Mouse (Mus musculus) stomach, postnatal 0 days (tissue): Measurements from ENCODE around the gene Ap4s1. TPM values are rescaled to one million over a fixed set of nuclear protein-coding genes. Genes with fewer than 3 reads are reported as not detected.
"Not testable (repeated sequence)": the region's sequence is repeated elsewhere in the genome, so short reads cannot be mapped to it uniquely, and the experiment has no call there.

Experiments
- ATAC-seq: fragments of 200-750 bp; cut with Nextera tagmentation; 2 replicates; pipeline ENCODE4 v1.8.0; 2017; ENCODE audit not compliant: low FRiP score, low TSS enrichment
- DNase-seq: peaks from one replicate; pipeline ENCODE4 v3.0.0-alpha.2; 2016; ENCODE audit warnings: low spot score
- H3K27ac ChIP-seq: fragments of 300-500 bp; sonication (generic); replicated peaks from 2 replicates; pipeline ENCODE4 v1.5.1; 2014; ENCODE audit warnings: mild to moderate bottlenecking, control low read depth
- H3K27me3 ChIP-seq: fragments of 300-500 bp; sonication (generic); 2 replicates; pipeline ENCODE4 v1.6.1; 2014; ENCODE audit warnings: low read length; ENCODE audit not compliant: control insufficient read depth, insufficient read depth
- H3K36me3 ChIP-seq: fragments of 300-500 bp; sonication (generic); 2 replicates; pipeline ENCODE4 v1.6.1; 2014; ENCODE audit warnings: low read length, mixed read lengths; ENCODE audit not compliant: control insufficient read depth, insufficient read depth
- H3K4me1 ChIP-seq: fragments of 300-500 bp; sonication (generic); replicated peaks from 2 replicates; pipeline ENCODE4 v1.6.1; 2014; ENCODE audit warnings: antibody characterized with exemption; ENCODE audit not compliant: control insufficient read depth, insufficient read depth
- H3K4me2 ChIP-seq: fragments of 300-500 bp; sonication (generic); replicated peaks from 2 replicates; pipeline ENCODE4 v1.6.1; 2014; ENCODE audit warnings: low read depth, mild to moderate bottlenecking, control low read depth, moderate library complexity
- H3K4me3 ChIP-seq: fragments of 300-500 bp; sonication (generic); 2 replicates; pipeline ENCODE4 v1.5.1; 2014; ENCODE audit warnings: low read depth, low read length, control low read depth
- H3K9ac ChIP-seq: fragments of 300-500 bp; sonication (generic); 2 replicates; pipeline ENCODE4 v1.6.1; 2014; ENCODE audit warnings: mild to moderate bottlenecking, low read length, control low read depth, mixed read lengths
- H3K9me3 ChIP-seq: fragments of 300-500 bp; sonication (generic); 2 replicates; pipeline ENCODE4 v1.6.1; 2016; ENCODE audit warnings: low read length; ENCODE audit not compliant: control insufficient read depth
- CTCF ChIP-seq: IDR thresholded peaks from 2 replicates; pipeline ENCODE4 v1.5.1; 2016; ENCODE audit warnings: antibody characterized with exemption, low read depth, mild to moderate bottlenecking, moderate library complexity
- EP300 ChIP-seq: optimal IDR thresholded peaks from 2 replicates; pipeline ENCODE3; 2016; ENCODE audit warnings: antibody characterized with exemption
- WGBS: fragments of 180-500 bp; shearing (Covaris S2); extraction: QIAGEN DNeasy Blood & Tissue Kit; methylation state at CpG from one replicate; pipeline ENCODE4 v1.1.7; 2014; 5-methylcytosine and 5-hydroxymethylcytosine counted together
- polyA plus RNA-seq: library from polyadenylated mRNA; unstranded; fragments of >200 nt; fragmentation: Nextera tagmentation; extraction: Ambion mirVana; gene quantifications from 2 replicates; pipeline ENCODE4 v1.2.1, GENCODE M21; 2015

The Ap4s1 gene
- polyA plus RNA-seq, 1 experiment from 2014 or later: 28.8 TPM

- Histone ChIP-seq H3K9ac (peak within 1 kb of the TSS; percentile 99), H3K27ac (peak within 1 kb of the TSS; percentile 100), H3K9me3 (no peaks in the 10 kb centered on the region), H3K36me3 (no peaks in the 10 kb centered on the region), H3K4me1 (no peaks in the 10 kb centered on the region), H3K4me3 (peak within 1 kb of the TSS; percentile 100), H3K27me3 (no peaks in the 10 kb centered on the region), H3K4me2 (peak within 1 kb of the TSS; percentile 53)
- DNase-seq (peak; percentile 98), ATAC-seq (peak; percentile 96)
- WGBS: 0% methylated on average over 31 of the region's 56 CpGs
- TF ChIP-seq CTCF: no peak; the same call in 1 of the 2 replicates
- peak; percentile 79 for TF ChIP-seq EP300
Measured at GRCm38 (mm10) chr12:51691845-51692632, 1.2 kb downstream of the Ap4s1 start, which contains the start of gene Strn3. Gene Strn3, minus strand, starts transcription at chr12:51691897.

- DNase-seq, H3K4me1 ChIP-seq, H3K36me3 ChIP-seq, ATAC-seq, H3K27me3 ChIP-seq, H3K9ac ChIP-seq, H3K9me3 ChIP-seq: not testable (repeated sequence)
- peak overlapping the region; percentile 35; the same call in 1 of the 2 replicates for H3K27ac ChIP-seq
- peak overlapping the region; percentile 53 for H3K4me2 ChIP-seq
- H3K4me3 ChIP-seq: peak overlapping the region; percentile 100; the same call in 1 of the 2 replicates
- WGBS: 68% methylated on average over 10 of the region's 10 CpGs
Measured at GRCm38 (mm10) chr12:51692870-51693269, 2.0 kb downstream of the Ap4s1 start.

- no peak for TF ChIP-seq EP300
- no peak for TF ChIP-seq CTCF
- DNase-seq (no peak), ATAC-seq (no peak)
- Histone ChIP-seq H3K4me2 (no peak overlapping the region), H3K36me3 (no peaks in the 10 kb centered on the region), H3K4me1 (no peaks in the 10 kb centered on the region), H3K9ac (no peak overlapping the region), H3K4me3 (no peak overlapping the region), H3K27me3 (no peaks in the 10 kb centered on the region), H3K9me3 (no peaks in the 10 kb centered on the region), H3K27ac (no peak overlapping the region)
- 85% methylated on average over 3 of the region's 3 CpGs for WGBS
Measured at GRCm38 (mm10) chr12:51693419-51693818, 2.6 kb downstream of the Ap4s1 start.

GRCm38 (mm10) chr12:51694096-51694495 is 3.3 kb downstream of the Ap4s1 start:
- Histone ChIP-seq H3K4me1 (no peaks in the 10 kb centered on the region), H3K27ac (peak overlapping the region; percentile 76)

GRCm38 (mm10) chr12:51694966-51695365 is 4.1 kb downstream of the Ap4s1 start:
- WGBS: 54% methylated on average over 1 of the region's 1 CpGs
- H3K4me1 ChIP-seq: no peaks in the 10 kb centered on the region
- DNase-seq (no peak), ATAC-seq (no peak)
- no peaks in the 10 kb centered on the region for H3K27me3 ChIP-seq
- H3K9ac ChIP-seq: no peak overlapping the region
- 0 out of 2 replicates have a peak overlapping the region, but pooled peaks have one; percentile 76 for H3K27ac ChIP-seq
- no peak for TF ChIP-seq EP300
- H3K9me3 ChIP-seq: no peaks in the 10 kb centered on the region
- H3K36me3 ChIP-seq: no peaks in the 10 kb centered on the region
- H3K4me2 ChIP-seq: no peak overlapping the region
- H3K4me3 ChIP-seq: no peak overlapping the region

More at GRCm38 (mm10) chr12:51694096-51694495, 3.3 kb downstream of the Ap4s1 start:
- Histone ChIP-seq H3K27me3 (no peaks in the 10 kb centered on the region), H3K36me3 (no peaks in the 10 kb centered on the region), H3K9me3 (no peaks in the 10 kb centered on the region), H3K4me3 (no peak overlapping the region), H3K9ac (no peak overlapping the region), H3K4me2 (no peak overlapping the region)
- ATAC-seq (no peak), DNase-seq (no peak)
- no peak for TF ChIP-seq CTCF
- no peak for TF ChIP-seq EP300

GRCm38 (mm10) chr12:51696157-51696556 is 5.3 kb downstream of the Ap4s1 start:
- H3K4me1 ChIP-seq: no peaks in the 10 kb centered on the region
- H3K9ac ChIP-seq: no peak overlapping the region
- no peak overlapping the region for H3K4me3 ChIP-seq
- DNase-seq (no peak), ATAC-seq (no peak)
- H3K27me3 ChIP-seq: no peaks in the 10 kb centered on the region
- no peak overlapping the region for H3K27ac ChIP-seq
- TF ChIP-seq CTCF (no peak), EP300 (no peak)
- 91% methylated on average over 2 of the region's 2 CpGs for WGBS
- H3K9me3 ChIP-seq: no peaks in the 10 kb centered on the region
- H3K36me3 ChIP-seq: no peaks in the 10 kb centered on the region
- H3K4me2 ChIP-seq: no peak overlapping the region
